Mouse (Mus musculus) hindbrain, embryonic 10.5 days (tissue): ENCODE data around the gene Ntm. TPM values are rescaled to one million over a fixed set of nuclear protein-coding genes. Genes with fewer than 3 reads are reported as not detected.

Experiments used
- DNase-seq: peaks from one replicate; pipeline ENCODE4 v3.0.0-alpha.2; 2017; ENCODE audit warnings: low spot score
- H3K27ac ChIP-seq: fragments of 300-500 bp; sonication (generic); 2 replicates; pipeline ENCODE4 v1.5.1; 2016; ENCODE audit warnings: mild to moderate bottlenecking, moderate library complexity
- H3K27me3 ChIP-seq: fragments of 300-500 bp; sonication (generic); 2 replicates; pipeline ENCODE4 v1.6.1; 2016; ENCODE audit warnings: mild to moderate bottlenecking; ENCODE audit not compliant: poor library complexity, insufficient read depth, severe bottlenecking
- H3K36me3 ChIP-seq: fragments of 300-500 bp; sonication (generic); 2 replicates; pipeline ENCODE4 v1.6.1; 2016; ENCODE audit warnings: mild to moderate bottlenecking, moderate library complexity
- H3K4me1 ChIP-seq: fragments of 300-500 bp; sonication (generic); replicated peaks from 2 replicates; pipeline ENCODE4 v1.6.1; 2016; ENCODE audit warnings: mild to moderate bottlenecking
- H3K4me3 ChIP-seq: fragments of 300-500 bp; sonication (generic); 2 replicates; pipeline ENCODE4 v1.5.1; 2016; ENCODE audit warnings: mild to moderate bottlenecking, moderate library complexity
- H3K9me3 ChIP-seq: fragments of 300-500 bp; sonication (generic); 2 replicates; pipeline ENCODE4 v1.6.1; 2016; ENCODE audit warnings: mild to moderate bottlenecking, moderate library complexity
- WGBS: fragments of 180-500 bp; shearing (Covaris S2); methylation state at CpG from one replicate; pipeline ENCODE4 v1.1.7; 2016; 5-methylcytosine and 5-hydroxymethylcytosine counted together
- polyA plus RNA-seq: library from polyadenylated mRNA; unstranded; fragments of >200 nt; fragmentation: Nextera tagmentation; extraction: Ambion mirVana; gene quantifications from 2 replicates; pipeline ENCODE4 v1.2.1, GENCODE M21; 2016

Gene Ntm
- polyA plus RNA-seq, 1 experiment from 2014 or later: 12.1 TPM

DNA sequence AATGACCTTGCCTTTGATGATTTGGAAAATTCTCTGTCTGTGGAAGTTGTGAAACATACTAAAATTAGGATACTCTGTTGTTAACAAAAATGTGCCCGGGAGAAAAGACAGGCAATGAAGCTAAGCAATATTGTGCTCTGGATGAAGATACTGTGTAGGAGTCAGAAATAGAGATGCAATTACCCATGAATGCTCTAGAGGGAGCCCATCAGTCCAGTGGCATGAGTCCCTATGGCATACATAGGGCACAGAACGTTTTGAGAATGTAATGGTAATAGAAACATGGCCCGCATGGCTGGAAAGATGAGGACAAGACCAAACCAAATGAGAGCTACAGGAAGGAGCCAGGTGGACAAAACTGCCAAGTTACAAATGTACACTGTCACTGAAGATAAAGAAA, 712.1 kb downstream of the Ntm start:
- no peaks in the 10 kb centered on the region for H3K9me3 ChIP-seq
- WGBS: 75% methylated on average over 3 of the region's 3 CpGs
- H3K4me3 ChIP-seq: no peak overlapping the region
- H3K36me3 ChIP-seq: no peaks in the 10 kb centered on the region
- H3K4me1 ChIP-seq: no peaks in the 10 kb centered on the region
- no peak overlapping the region for H3K27ac ChIP-seq
- H3K27me3 ChIP-seq: no peaks in the 10 kb centered on the region
- no peak for DNase-seq

- no peaks in the 10 kb centered on the region for H3K27me3 ChIP-seq
- no peak for DNase-seq
- no peak overlapping the region for H3K27ac ChIP-seq
- no peaks in the 10 kb centered on the region for H3K4me1 ChIP-seq
- no peaks in the 10 kb centered on the region for H3K36me3 ChIP-seq
- WGBS: 55% methylated on average over 3 of the region's 3 CpGs
- no peak overlapping the region for H3K4me3 ChIP-seq
- H3K9me3 ChIP-seq: no peaks in the 10 kb centered on the region
Observed at GRCm38 (mm10) chr9:29247812-29248211, 715.1 kb downstream of the Ntm start.

- 87% methylated on average over 2 of the region's 2 CpGs for WGBS
- no peak for DNase-seq
- Histone ChIP-seq H3K9me3 (no peaks in the 10 kb centered on the region), H3K4me1 (no peaks in the 10 kb centered on the region), H3K27ac (no peak overlapping the region), H3K4me3 (no peak overlapping the region), H3K27me3 (no peaks in the 10 kb centered on the region), H3K36me3 (no peaks in the 10 kb centered on the region)
Observed at GRCm38 (mm10) chr9:29244006-29244405, 718.9 kb downstream of the Ntm start.

DNA sequence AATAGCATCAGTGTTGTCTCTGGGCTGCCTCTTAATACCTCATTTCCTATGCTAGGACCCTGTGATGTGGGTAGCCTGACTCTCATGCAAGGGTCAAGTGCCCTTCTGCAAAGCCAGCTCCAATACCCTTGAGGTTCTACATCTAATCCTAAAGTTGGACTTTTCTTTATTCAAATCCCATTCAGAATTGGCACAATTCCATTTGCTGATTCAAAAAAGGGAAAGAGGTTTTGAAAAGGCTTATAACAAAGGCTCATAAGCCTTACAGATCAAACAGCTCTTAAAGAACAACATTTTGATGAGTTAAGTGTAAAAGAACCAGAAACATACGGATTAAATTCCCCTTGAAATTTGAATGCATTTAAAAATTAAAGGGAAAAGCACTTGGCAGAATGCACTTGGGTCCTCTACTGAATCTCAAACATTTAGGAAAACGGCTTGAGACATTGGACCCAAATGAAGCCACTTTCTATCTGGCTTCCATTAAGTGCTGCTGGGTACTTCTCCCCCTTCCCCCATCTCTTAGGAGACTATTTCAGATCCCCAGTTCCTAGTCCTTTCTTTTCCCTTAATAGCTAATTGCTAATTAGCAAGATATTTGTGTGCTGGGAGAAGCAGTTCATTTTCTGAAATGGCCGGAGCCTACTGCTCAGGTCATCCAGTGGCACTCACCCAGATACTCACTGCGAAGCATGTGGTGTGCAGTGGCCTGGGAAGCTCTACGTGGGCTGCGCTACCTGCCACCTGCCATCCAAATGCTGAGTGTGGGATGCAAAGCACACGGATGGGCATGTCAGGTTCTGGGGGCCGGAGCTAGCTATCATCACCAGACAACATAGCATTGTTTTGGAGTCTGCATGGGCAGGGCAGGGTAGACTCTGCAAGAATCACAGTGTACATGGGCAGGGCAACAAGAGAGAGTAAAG, 720.2 kb downstream of the Ntm start:
- Histone ChIP-seq H3K27me3 (no peaks in the 10 kb centered on the region), H3K27ac (no peak overlapping the region), H3K4me1 (no peaks in the 10 kb centered on the region), H3K36me3 (no peaks in the 10 kb centered on the region), H3K4me3 (no peak overlapping the region), H3K9me3 (no peaks in the 10 kb centered on the region)
- WGBS: 85% methylated on average over 8 of the region's 8 CpGs
- no peak for DNase-seq

DNA sequence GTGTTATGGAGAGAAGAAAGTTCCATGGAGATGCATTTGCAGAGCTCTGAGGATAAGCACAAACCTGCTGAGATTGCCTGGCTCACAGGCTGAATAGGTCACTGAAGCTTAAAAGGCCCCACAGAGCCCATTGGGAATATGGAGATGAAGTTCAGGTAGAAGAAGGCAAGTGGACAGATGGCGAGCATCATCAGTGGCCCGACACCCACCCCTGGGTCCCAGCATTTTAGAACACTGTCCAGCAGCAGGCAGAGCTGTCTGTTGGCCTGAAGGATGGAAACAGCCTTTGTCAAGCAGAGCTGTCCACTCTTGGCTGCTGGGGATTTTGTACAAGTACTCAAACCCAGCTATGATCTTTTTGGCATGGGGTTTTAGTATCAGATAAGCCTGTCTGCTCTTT, 722.1 kb downstream of the Ntm start:
- 83% methylated on average over 2 of the region's 2 CpGs for WGBS
- no peak for DNase-seq

GRCm38 (mm10) chr9:29238973-29239372, 724.0 kb downstream of the Ntm start:
- H3K4me1 ChIP-seq: no peaks in the 10 kb centered on the region
- WGBS: 89% methylated on average over 3 of the region's 3 CpGs
- no peak for DNase-seq
- no peaks in the 10 kb centered on the region for H3K9me3 ChIP-seq
- H3K36me3 ChIP-seq: no peaks in the 10 kb centered on the region
- no peak overlapping the region for H3K4me3 ChIP-seq
- H3K27ac ChIP-seq: no peak overlapping the region
- no peaks in the 10 kb centered on the region for H3K27me3 ChIP-seq

More for the DNA sequence above, 722.1 kb downstream of the Ntm start:
- Histone ChIP-seq H3K4me1 (no peaks in the 10 kb centered on the region), H3K36me3 (no peaks in the 10 kb centered on the region), H3K27ac (no peak overlapping the region), H3K27me3 (no peaks in the 10 kb centered on the region), H3K4me3 (no peak overlapping the region), H3K9me3 (no peaks in the 10 kb centered on the region)

- no peak overlapping the region for H3K27ac ChIP-seq
- H3K4me1 ChIP-seq: no peaks in the 10 kb centered on the region
- no peaks in the 10 kb centered on the region for H3K36me3 ChIP-seq
- no peaks in the 10 kb centered on the region for H3K27me3 ChIP-seq
- H3K9me3 ChIP-seq: no peaks in the 10 kb centered on the region
- no peak overlapping the region for H3K4me3 ChIP-seq
- DNase-seq: no peak
- 89% methylated on average over 3 of the region's 3 CpGs for WGBS
Observed at GRCm38 (mm10) chr9:29236752-29237151, 726.2 kb downstream of the Ntm start.

DNA sequence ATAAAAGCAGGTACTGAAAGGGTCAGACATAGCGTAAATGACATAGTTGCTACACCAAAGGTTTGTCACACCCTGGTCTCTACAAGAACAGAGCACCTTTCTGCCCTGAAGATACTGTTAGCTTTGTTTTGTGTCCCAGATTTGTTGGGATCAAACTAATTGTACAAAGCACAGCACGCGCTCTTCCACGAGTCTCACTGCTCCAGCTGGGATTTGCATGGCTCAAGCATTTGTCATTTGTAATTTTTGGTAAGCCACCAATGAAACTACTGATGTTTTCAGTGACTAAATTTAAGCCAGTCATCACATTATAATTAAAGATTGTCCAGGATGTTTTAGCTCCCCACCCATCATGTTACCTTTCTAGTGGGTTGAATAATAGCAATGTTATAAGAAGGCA, 735.2 kb downstream of the Ntm start:
- no peak overlapping the region for H3K27ac ChIP-seq
- H3K4me1 ChIP-seq: peaks cover 18% of the 10 kb centered on the region
- no peaks in the 10 kb centered on the region for H3K36me3 ChIP-seq
- H3K27me3 ChIP-seq: no peaks in the 10 kb centered on the region
- WGBS: 89% methylated on average over 4 of the region's 4 CpGs
- DNase-seq: no peak
- no peak overlapping the region for H3K4me3 ChIP-seq
- no peaks in the 10 kb centered on the region for H3K9me3 ChIP-seq

- H3K9me3 ChIP-seq: no peaks in the 10 kb centered on the region
- DNase-seq: peak; percentile 8
- H3K4me1 ChIP-seq: peaks cover 26% of the 10 kb centered on the region
- H3K4me3 ChIP-seq: no peak overlapping the region
- no peak overlapping the region for H3K27ac ChIP-seq
- no peaks in the 10 kb centered on the region for H3K36me3 ChIP-seq
- no peaks in the 10 kb centered on the region for H3K27me3 ChIP-seq
- 49% methylated on average over 10 of the region's 10 CpGs for WGBS
Observed at GRCm38 (mm10) chr9:29222915-29223545, 739.9 kb downstream of the Ntm start.

DNA sequence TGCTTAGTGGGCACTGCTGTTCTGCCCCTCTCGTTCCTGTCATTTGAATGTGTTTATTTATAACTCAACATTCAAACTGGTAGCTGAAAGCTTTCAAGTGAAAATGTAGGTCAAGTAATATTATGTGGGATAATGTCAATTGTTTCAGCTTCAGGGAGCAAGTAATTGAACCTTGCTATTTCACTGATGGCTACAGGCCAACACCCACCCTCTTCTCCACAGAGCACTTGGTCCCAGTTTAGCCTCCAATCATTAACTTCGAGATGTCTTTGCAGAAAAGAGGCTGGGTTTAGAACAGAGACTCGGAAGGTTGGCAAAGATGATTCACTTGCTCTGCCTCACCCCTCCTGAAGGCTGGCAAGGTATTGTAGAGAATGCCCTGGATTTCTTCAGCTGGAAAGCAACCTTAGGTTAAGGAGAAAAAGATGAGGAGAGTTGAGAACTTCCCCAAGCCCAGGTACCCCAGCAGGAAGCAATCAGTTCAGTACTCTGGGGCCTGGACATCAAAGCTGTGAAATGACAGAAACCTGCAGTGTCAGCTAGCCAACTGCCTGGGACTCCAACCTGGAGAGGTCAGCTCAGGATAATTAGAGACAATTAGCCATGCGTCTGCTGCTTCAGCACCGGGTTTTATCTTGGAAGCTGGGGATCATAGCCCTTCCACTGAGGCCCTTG, 741.9 kb downstream of the Ntm start:
- 44% methylated on average over 5 of the region's 5 CpGs for WGBS
- Histone ChIP-seq H3K36me3 (no peaks in the 10 kb centered on the region), H3K27ac (no peak overlapping the region), H3K9me3 (no peaks in the 10 kb centered on the region), H3K4me1 (peaks cover 31% of the 10 kb centered on the region), H3K4me3 (no peak overlapping the region), H3K27me3 (no peaks in the 10 kb centered on the region)
- DNase-seq: no peak

DNA sequence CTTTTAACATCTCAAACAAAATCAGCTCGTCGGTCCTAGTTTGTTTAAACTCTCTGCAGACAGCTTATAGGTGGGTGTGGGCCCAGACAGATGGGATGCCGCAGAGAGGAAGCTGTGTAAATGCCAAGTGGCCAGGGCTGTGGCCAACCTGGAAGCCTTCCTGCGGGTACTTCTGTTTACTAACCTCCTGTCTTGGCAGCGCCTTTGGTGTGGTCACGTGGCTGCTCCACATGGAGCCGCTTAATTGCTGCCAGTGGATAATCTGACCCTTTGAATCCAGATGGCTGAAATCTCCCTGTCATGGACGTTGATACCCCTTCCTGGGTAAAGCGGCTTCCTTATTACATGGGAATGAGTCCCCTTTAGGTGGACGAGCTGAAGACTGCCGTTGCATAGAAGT, 742.4 kb downstream of the Ntm start:
- no peak overlapping the region for H3K27ac ChIP-seq
- no peaks in the 10 kb centered on the region for H3K36me3 ChIP-seq
- no peaks in the 10 kb centered on the region for H3K9me3 ChIP-seq
- peak; percentile 7 for DNase-seq
- no peaks in the 10 kb centered on the region for H3K27me3 ChIP-seq
- H3K4me3 ChIP-seq: no peak overlapping the region
- peaks cover 31% of the 10 kb centered on the region for H3K4me1 ChIP-seq
- 58% methylated on average over 11 of the region's 11 CpGs for WGBS

DNA sequence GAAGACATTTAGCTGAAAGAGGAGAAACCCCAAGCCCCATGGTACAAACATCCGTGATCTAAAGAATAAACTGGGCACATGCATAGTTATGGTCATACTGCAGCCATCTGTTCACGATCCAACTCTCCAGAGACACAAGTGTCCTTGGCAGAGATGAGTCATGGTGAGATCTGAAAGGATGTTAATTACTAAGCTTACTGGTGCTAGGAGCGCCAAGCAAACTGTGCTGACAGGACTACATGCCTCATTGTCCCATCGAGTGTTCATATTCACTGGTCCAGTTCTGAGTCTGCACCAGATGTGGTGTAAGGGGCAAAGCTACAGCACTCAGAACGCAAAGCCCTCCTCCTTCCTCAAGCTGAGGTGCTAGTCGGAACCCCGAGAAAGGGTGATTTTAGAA, 745.0 kb downstream of the Ntm start:
- H3K4me1 ChIP-seq: peaks cover 15% of the 10 kb centered on the region
- H3K4me3 ChIP-seq: no peak overlapping the region
- no peaks in the 10 kb centered on the region for H3K36me3 ChIP-seq
- no peaks in the 10 kb centered on the region for H3K9me3 ChIP-seq
- H3K27ac ChIP-seq: no peak overlapping the region
- WGBS: 84% methylated on average over 7 of the region's 7 CpGs
- DNase-seq: no peak
- no peaks in the 10 kb centered on the region for H3K27me3 ChIP-seq

GRCm38 (mm10) chr9:29216528-29216927, 746.4 kb downstream of the Ntm start:
- DNase-seq: no peak
- Histone ChIP-seq H3K9me3 (no peaks in the 10 kb centered on the region), H3K36me3 (no peaks in the 10 kb centered on the region), H3K27me3 (no peaks in the 10 kb centered on the region), H3K4me1 (peaks cover 9% of the 10 kb centered on the region), H3K27ac (no peak overlapping the region), H3K4me3 (no peak overlapping the region)
- 54% methylated on average over 8 of the region's 8 CpGs for WGBS
